Mouse (Mus musculus) inflammation-experienced regulatory T-cells, adult 16 weeks (primary cell): ENCODE results near the gene Vmn1r171. TPM values are rescaled to one million over a fixed set of nuclear protein-coding genes. Genes with fewer than 3 reads are reported as not detected.

Source experiments
- polyA plus RNA-seq: library from polyadenylated mRNA; unstranded; fragments of 100-300 nt; shearing (Covaris generic); gene quantifications from one replicate; pipeline ENCODE4 v1.2.1, GENCODE M21; 2017

The Vmn1r171 gene
- not detected for polyA plus RNA-seq

GRCm38 (mm10) chr7:23630422-23630821 is at the start of gene Vmn1r171:
Gene Vmn1r171 (plus strand): TSS chr7:23630722.

GRCm38 (mm10) chr7:23605875-23606274 is 24.6 kb upstream of the Vmn1r171 start, which contains the start of gene Vmn1r170:
Gene Vmn1r170 (plus strand): TSS chr7:23606175.

GRCm38 (mm10) chr7:23658016-23658415 is 27.5 kb downstream of the Vmn1r171 start, which contains the start of gene Vmn1r172:
Gene Vmn1r172 (plus strand): TSS chr7:23658316.

Other genes starting within 250 kb of the Vmn1r171 start
- not detected for gene Nlrp5, start 244.8 kb upstream of the Vmn1r171 start, polyA plus RNA-seq
- not detected for gene Vmn1r167, start 123.5 kb upstream of the Vmn1r171 start, polyA plus RNA-seq
- not detected for gene Vmn1r168, start 91.0 kb upstream of the Vmn1r171 start, polyA plus RNA-seq
- not detected for gene Vmn1r169, start 55.2 kb upstream of the Vmn1r171 start, polyA plus RNA-seq
- gene Vmn1r170, start 24.5 kb upstream of the Vmn1r171 start, polyA plus RNA-seq: not detected
- gene Vmn1r172, start 27.6 kb downstream of the Vmn1r171 start, polyA plus RNA-seq: not detected
- gene Vmn1r173, start 70.0 kb downstream of the Vmn1r171 start, polyA plus RNA-seq: not detected
- gene Vmn1r174, start 121.5 kb downstream of the Vmn1r171 start, polyA plus RNA-seq: 0.05 TPM
- gene Vmn1r175, start 179.9 kb downstream of the Vmn1r171 start, polyA plus RNA-seq: not detected
- not detected for gene Vmn1r176, start 206.7 kb downstream of the Vmn1r171 start, polyA plus RNA-seq
- not detected for gene Vmn1r177, start 235.7 kb downstream of the Vmn1r171 start, polyA plus RNA-seq